Mouse (Mus musculus) thymus, postnatal 10 days (tissue): ENCODE results near the gene Csrnp1.

Source experiments
- DNase-seq, 2 experiments: peaks; one replicate each; pipeline ENCODE4 v3.0.0; 2021; ENCODE audit warnings: low spot score in 2 of 2

The Csrnp1 gene

DNA sequence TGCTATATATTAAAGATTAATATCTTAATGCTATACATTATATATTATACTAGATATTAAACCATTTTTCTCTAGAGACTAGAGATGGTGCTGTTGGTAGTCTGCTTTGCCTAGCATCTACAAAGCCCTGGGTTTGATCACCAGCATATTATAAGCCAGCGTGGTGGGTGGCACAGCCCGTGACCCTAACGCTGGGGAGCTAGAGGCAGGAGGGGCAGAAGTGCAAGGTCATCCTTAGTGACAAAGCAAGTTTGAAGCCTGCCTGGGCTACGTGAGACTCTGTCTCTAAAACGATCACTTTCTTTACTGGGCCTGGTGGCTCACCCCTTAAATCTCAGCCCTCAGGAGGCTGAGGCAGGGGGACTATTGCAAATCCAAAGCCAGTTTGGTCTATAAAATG, 18.4 kb upstream of the Csrnp1 start:
- DNase-seq, result no peak

DNA sequence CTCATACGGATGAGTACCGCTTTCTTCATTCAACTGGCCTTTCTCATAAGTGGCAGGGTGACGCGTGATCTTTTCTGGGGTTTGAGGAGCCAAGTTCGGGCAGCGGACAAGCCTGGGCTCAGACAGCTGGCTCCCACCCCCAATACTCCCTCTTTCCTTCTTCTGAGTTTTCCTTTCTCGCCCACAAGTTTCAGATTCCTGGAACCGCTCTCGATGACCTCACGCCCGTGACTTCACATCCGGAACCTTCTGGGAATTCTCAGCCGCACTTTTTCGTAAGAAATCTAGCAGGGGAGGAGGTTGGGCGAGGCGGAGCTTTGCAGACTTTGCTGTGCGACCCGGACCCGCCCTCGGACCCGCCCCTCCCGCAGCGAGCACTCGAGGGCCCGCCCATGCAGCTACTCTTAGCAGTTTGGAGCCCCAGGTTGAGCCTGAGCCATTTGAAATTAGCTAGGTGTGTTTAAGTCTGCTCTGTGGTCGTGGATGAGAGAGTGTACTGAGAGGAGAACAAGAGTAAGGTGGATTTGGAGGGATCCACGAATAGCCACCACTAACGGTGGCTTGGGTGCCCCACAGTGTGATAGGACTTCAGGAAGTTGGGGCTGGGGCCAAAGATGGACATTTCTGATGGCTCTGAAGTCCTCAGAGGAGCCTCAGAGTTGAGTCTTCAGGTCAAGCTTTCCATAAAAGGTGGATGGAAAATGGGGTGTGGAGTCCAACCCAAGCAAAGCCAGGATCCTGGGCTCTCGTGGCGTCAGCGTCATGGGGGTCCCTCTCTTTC, 17.7 kb upstream of the Csrnp1 start:
- peak; percentile 71 to 73 for DNase-seq

DNA sequence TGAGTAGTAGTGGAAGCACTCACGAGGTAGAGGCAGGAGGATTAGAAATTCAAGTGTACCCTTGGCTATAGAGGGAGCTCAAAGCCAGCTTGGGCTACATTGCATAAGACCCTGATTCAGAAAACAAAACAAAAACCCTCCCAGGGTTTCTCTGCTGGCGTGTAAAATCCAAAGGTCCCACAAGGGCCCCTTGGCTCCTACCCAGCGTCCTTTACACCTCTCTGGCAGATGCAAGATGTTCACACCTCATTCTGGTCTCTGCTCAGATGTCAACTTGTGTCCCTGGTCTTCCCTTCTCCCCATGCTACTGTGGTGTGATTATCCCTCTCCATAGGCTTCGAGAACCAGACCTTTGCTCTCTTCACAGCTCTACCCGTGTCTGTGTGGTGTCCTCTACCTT, 16.3 kb upstream of the Csrnp1 start:
- no peak for DNase-seq

DNA sequence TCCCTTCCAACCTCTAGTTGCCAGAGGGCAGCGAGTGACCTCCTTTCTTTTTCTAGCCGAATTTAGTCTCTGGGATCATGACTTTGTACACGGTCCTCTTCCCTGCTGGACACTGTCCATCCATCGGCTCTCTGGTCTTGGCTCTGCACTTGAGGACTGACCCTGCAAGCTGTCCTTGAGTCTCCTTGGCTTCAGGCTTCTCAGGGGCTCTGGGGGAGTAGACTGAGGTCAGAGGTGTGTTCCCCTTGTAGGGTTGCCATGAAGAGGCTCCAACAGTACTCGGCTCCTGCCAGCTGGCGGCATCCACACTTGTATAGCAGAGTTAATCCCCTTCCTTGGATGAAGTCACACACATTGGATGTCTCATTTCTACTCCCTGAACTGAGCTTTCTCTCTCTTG, 15.2 kb upstream of the Csrnp1 start:
- no peak for DNase-seq

DNA sequence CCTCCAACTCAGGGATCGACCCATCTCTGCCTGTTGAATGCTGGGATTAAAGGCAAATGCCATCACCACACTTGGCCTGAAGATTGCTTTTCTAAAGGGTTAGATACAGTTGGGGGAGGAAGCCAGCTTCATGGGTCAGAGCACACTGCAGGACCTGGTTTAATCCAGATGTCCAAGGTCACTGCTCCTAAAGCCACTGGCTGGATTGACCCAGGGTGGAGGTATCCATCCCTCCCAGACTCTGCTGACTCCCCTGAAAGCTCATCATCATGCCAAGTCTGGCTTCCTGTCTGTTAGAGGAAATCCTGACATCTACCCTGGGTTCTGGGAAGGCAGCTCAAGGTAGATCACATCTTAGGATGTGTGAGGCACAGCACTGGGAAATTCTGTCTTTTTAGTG, 14.3 kb upstream of the Csrnp1 start:
- DNase-seq, result no peak

DNA sequence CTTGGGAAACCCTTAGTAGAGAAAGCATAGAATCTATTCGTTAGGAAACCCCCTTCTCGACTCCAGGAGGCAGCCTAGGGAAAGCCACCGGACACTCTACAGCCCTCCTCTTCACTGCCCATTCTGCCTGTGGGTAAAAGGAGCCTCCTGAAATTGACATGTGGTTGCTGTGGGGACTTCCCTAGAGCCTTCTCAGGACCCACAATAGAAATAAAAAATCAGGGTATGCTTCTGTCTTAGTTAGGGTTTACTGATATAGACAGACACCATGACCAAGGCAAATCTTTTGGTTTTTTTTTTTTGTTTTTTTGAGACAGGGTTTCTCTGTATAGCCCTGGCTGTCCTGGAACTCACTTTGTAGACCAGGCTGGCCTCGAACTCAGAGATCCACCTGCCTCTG, 11.6 kb upstream of the Csrnp1 start:
- DNase-seq, result no peak

DNA sequence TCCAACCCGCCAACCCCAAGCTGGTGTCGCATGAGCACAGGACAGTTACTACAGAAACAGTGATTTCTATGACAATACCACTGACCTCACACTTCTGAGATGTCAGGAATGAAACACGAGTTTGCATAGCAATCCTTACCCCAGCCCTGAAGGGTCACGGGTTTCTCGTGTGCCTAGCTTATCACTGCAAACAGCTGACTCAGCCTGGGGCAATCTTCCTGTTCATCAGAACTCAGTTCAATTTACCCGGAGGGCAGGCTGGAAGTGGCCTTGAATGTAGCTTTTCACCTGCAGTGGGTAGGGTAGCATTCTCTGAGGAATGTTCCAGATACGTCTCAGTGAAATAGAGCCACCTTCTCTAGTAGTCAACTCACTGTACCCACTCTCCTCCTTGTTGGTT, 9.7 kb upstream of the Csrnp1 start:
- no peak for DNase-seq

DNA sequence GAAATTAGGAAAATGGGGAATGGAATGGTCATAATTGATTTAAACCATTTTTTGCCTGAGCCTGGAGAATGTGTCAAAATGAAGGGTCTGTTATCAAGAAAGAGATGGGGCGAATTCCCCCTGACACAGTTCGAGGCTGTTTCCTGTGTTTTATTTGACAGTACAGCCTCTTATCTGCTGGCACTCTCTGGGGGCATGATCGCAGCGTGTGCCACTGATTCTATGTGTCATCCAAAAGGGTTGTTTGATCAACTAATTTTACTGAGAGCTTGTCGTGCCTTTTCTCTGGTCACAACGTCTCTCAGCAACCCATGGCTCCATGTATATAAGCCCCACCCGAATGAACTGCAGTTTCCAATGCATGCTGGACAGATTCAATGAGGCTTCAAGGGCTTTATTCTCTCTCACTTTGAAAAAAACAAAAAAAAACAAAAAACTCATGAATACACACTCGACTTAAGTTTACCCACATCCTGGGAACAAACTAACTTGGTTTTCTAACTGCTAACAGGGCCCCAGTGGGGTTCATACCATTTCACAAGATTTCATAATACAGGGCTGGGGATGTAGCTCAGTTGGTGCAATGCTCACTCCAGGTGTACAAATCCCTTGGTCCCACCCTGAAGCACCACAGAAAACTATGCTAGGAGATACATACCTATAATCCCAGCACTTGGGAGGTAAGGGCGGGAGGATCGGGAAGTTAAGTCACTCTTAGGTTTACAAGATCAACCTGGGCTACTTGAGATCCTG, 8.8 kb upstream of the Csrnp1 start:
- DNase-seq, result no peak

DNA sequence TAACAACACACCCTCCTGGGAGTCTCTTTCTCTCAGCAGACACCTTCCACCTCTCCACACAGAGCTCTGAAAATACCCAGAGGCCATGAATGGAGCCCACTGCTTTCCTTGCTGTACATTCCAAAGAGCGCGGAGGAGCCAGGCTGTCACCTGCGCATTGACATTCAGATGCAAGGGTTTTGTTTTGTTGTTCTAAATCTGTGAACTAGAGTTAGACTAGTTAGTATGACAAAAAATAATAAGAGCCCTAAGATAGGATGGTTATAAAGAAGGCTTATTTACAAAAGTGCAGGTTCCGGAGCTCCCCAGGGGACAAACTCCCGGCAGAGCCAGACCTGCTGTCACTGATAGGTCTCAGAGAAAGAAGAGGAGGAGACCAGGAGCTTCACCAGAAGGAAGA, 6.9 kb upstream of the Csrnp1 start:
- DNase-seq, result no peak

DNA sequence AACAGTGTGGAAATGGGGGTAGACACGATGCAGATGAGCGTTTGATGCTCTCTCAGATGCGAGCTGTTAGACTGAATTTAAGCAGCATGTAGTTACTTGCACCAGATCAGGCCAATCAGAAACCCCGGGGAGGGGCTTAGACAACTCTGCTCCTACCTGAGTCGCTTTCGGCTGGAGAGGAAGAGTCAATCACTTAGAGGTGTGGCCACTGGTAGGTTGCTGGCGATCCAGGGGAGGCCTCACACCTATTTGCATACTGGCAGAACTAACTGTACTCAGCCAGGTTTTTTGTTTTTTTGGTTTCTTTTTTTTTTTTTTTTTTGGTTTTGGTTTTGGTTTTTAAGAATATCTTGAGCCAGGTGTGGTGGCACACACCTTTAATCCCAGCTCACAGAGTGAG, 3.8 kb upstream of the Csrnp1 start:
- no peak for DNase-seq

DNA sequence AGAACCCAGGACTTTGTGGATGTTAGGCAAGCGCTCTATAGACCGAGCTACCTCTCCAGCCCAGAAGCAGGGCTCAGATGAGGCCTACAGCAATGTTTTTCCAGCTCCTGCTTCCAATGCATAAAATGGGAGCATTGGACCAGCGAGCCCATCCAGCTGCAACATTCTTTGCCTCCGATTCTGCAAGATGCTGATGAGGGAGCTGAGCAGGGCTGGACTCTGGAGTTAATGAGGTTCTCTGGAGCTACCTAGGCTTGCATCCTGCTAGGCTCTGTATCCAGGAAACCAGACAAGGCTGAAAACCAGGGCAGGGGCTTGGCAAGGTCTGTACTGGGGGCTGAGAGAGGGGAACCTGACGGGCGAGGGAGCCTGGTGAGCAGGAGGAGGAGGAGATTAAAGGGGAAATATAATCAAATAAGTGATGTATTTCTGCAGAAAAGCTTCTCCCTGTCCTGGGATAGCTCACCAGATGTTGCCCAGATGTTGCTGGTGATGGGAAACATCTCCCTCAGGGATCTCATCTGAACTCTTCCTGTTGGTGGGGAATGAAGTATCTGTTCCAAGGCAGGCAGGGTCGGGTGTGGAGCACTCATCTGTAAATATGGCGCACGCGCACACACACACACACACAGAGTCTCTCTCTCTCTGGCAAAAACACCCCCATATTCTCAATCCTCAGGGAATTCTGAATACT, 1.6 kb upstream of the Csrnp1 start:
- DNase-seq, result no peak

DNA sequence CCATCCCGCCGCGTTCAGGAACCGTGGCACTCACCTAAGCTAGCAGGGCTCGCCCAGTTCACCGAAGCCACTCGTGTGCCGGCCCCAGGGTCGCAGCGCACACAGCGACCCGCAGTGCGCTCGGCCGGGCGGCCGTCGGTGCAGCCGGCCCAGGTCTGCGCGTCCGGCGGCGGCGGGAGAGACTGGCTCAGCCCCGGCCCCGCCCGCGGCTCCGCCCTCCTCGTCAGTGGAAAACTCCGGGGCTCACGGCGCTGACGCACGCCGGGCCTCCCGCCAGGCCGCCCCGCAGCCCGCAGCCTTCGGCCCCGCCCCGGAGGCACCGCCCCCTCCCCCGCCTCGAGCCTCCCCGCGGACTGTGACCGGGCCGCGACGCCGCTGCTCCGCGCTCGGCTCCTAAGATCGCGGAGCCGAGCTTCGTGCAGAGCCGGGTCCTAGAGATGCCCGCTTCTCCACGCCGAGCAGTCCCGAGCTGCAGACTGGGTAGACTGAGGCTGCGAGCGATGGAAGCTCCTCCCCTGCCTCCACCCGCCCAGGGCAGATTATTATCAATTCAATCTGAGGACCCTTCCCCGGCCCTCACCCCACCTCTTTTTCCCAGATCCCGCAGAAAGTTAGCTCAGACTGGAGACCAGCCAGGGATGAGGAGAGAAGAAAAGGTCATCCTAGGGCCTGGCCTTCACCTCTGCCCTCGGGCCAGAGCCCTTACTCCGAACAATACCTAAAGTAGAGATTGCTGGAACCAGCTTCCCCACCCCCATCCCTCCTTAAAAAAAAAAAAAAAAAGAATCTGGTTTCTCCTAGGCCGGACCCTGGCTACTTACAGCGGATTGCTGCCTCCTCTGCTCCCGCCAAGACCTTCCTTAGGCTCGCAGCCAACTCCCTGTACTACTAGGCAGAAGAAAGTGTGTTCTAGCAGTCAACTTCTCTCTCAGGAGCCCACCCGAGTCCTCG, 598 bp downstream of the Csrnp1 start:
- peak; percentile 79 to 81 for DNase-seq

DNA sequence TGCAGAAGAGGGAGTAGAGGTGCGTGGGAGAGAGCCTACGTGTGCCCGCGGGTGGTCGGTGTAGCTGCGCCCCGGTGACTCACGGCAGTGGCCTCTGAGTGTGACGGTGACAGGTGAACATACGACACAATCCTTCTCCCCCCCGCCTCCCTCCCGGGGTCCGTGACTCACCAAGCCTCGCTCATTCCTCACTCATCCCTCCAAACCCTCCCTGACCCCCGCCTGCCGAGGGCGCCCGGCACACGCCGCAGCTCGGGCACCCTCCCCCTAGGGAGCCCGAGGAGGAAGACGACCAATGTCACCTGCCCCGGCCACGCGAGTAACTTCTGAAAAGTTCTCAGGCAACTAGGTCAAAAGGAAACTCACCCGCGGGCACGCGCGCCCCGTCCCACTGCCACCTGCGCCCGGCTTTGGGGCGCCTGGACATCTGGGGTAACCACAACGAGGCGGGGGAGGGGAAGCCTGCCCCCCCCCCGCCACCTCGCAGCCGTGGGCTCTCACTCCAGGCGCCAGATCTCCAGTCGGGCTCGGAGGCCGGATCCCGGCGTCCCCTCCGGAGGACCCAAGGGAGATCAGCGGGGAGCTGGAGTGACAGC, 1.4 kb downstream of the Csrnp1 start:
- peak; percentile 72 to 81 for DNase-seq

DNA sequence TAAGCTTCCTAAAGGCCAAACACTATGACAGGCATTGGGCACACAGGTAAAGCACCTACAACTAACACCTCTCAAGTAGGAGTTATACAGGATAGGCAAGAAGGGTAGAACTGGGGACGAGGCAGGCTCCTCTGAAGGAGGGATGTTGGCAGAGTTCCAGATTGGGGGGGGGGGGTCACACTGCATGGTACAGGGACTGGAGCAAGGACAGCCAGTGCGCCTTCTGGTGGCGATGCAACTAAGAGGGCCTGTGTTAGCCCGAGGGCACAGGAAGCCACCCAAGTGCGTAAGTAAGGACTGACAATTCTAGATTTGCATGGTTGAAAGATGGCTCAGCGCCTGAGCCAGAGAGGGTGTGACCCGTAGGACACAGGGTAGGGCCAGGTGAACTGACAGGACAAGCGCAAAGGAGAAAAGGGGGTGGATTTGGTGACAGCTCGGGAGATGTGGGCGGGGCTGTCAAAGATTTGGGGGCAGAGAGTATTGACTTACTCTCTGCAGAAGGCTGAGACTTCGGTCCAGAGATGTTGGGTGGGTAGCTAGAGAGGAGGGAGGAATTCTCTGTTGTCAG, 2.1 kb downstream of the Csrnp1 start:
- DNase-seq, result peak; percentile 80

DNA sequence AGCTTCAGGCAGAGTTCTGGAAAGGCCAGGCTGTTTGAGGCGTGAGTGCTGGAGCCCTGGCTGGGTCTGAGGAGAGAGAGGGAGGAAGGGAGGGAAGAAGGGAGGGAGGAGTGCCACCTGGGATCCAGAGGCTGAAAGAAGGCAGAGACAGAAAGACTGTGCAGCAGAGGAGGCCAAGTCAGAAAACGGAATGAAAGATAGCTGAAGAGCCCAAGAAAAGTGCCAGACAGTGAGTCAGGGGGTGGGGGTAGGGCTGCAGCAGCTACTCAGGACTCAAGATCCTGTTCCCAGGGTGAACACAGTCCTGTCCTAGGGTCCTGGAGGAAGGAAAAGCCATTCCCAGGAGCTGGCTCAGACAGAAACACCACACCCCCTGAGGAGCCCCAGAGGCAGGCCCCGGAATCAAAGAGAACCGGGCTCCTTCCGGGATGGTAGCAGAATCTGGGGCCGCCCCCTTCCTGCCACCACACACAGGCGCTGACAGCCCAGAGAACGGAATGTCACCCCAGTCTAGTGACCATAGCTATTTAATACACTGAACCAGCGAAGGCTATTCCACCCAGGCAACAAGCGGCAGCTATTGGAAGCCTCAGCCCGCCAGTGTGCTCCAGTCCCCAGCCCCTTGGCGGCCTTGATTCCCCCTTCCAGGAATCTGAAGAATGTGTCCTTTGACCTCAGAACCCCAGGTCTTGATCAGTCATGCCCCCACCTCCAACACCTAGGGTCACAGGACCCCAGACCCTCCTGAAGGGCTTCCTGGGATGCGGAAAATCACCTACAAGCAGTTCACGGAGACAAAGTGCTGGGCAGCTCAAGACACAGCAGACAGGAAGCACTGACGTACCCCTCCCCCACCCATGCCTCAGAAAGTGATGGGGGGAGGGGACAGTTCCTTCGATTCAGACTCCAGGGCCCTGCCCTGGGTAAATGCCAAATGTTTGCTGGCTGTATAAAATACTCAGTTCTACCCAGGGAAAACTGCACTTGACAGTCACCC, 3.0 kb downstream of the Csrnp1 start:
- DNase-seq, result peak; percentile 82 to 87

DNA sequence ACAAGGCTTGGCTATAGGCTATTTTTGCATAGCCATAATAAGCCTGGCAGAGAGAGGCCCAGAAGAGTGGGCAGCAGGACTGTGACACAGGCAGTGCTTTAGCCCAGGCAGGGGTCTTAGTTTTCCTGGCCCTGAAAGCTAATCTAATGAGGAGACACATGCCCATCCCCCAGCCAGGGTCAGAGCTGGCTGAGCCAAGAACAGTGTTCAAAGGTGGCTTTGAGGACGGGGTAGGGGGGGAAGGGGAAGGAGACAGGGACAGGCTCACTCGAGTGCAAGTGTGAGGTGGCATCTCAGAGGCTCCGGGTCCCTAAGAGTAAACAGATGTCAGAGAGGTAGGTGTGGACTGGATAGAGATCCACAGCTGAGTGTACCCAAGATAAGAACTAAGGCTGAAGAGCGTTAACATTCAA, 3.7 kb downstream of the Csrnp1 start:
- peak in 1 of 2 experiments; percentile 40 for DNase-seq

DNA sequence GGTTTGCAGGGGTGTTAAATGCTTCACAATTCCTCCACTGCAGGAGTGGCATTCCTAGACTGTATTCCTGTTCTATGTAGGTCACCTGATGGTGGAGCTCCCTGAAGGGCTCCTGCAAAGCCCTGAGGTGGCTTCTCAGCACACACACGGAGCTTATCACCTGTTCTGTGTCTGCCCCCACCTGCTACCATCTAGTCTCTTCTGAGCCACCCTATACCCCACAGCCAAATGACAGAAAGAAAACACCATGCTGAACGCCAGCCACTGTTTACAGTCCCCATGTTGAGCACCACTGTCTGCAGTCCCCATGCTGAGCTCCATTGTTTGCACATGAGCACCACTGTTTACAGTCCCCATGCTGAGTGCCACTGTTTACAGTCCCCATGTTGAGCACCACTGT, 4.7 kb downstream of the Csrnp1 start:
- no peak for DNase-seq

DNA sequence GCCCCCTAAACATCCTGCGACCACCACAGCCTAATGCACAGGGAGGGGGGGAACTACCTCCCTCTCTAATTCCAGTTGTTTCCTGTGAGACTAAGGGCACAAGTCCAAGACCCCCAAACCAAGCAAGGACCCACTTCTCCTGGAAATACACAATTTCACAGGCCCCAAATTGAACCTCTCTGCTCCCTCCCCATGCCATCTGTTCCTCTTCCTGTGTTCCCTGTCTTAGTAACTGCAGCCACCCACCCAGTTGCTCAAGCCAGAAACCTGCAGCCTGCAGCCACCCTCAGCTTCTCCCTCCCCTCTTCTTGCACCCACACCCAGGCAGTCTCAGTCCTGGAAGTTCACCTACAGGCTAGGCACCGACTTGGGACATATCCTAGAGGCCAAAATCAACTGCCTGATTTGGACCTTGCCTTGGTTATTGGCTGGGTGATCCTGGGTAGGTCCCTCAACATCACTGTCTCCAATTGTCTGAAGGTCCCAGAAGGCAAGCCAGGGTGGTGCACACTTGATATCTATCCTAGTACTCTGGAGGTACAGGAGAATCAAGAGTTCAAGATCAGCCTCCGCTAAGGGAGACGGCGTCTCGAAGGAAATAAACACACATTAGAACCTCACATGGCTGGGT, 5.5 kb downstream of the Csrnp1 start:
- no peak for DNase-seq

DNA sequence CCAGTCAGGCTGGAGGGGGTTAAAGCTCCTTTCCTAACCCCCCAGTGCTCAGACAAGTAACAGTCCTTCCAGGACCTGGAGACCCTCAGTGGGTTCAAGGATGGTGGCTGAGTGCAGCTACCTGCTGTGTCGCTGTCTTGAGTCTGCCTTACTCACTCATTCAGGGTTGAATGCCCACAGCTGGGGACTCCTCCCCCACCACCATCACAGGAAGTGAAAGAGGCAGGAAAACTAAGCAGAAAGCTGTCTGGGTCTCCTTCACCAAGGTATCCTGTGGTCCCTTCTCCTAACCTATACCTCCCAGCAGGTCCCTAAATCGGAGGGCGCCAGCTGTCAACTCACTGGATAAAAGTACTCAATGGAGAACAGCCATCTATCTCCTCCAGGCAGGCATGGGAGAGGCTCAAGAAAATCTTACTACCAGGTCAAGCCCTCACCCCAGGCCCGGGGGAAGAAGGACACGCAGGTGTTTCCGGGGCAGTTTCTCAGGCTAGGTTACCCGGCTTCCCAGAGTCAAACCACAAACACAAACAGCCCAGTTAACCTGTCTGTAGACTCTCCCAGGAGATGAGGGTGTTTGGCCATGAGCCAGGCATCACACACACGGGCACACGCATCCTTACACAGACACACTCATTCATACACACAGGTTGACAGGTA, 6.2 kb downstream of the Csrnp1 start:
- peak; percentile 73 to 78 for DNase-seq
